Mouse (Mus musculus): ENCODE data around the gene Gm10697. TPM values are rescaled to one million over a fixed set of nuclear protein-coding genes. Genes with fewer than 3 reads are reported as not detected.
"Not testable (repeated sequence)": the region's sequence is repeated elsewhere in the genome, so short reads cannot be mapped to it uniquely, and the experiment has no call there.

Gm10697 gene
- not detected in 2 replicates for polyA plus RNA-seq (2015; fragmentation: Nextera tagmentation; extraction: Ambion mirVana)

- H3K4me2 ChIP-seq; H3K27me3 ChIP-seq; H3K9ac ChIP-seq; H3K4me3 ChIP-seq (replicated peaks); ATAC-seq (ENCODE audit: low read depth); H3K9me3 ChIP-seq (replicated peaks); H3K4me1 ChIP-seq (replicated peaks); H3K27ac ChIP-seq; H3K36me3 ChIP-seq; DNase-seq: not testable (repeated sequence)
- 47% methylated on average over 2 of the region's 3 CpGs for WGBS (ENCODE audit: insufficient replicate concordance)
These were observed at the start of gene Gm10697 for GRCm38 (mm10) chr3:94072544-94072943. TSS of gene Gm10697 (minus strand) at chr3:94072644.

- not testable (repeated sequence) for H3K27ac ChIP-seq; H3K4me3 ChIP-seq (replicated peaks); H3K9ac ChIP-seq; H3K27me3 ChIP-seq; H3K4me2 ChIP-seq; ATAC-seq (ENCODE audit: low read depth); DNase-seq; H3K4me1 ChIP-seq (replicated peaks); H3K9me3 ChIP-seq (replicated peaks); H3K36me3 ChIP-seq
- WGBS (ENCODE audit: insufficient replicate concordance) = 26% methylated on average over 1 of the region's 1 CpGs
These were observed 42.6 kb upstream of the Gm10697 start for GRCm38 (mm10) chr3:94115071-94115470.

GRCm38 (mm10) chr3:94054785-94055184 is 17.7 kb downstream of the Gm10697 start, which contains the start of gene Gm9125:
TSS of gene Gm9125 (minus strand) at chr3:94054885.
- not testable (repeated sequence) for H3K27ac ChIP-seq; H3K36me3 ChIP-seq; H3K27me3 ChIP-seq; ATAC-seq (ENCODE audit: low read depth); H3K4me1 ChIP-seq (replicated peaks); H3K9ac ChIP-seq; DNase-seq; H3K4me3 ChIP-seq (replicated peaks); H3K9me3 ChIP-seq (replicated peaks); H3K4me2 ChIP-seq
- WGBS (ENCODE audit: insufficient replicate concordance) = 68% methylated on average over 2 of the region's 3 CpGs

GRCm38 (mm10) chr3:94049566-94050121 is 22.8 kb downstream of the Gm10697 start:
- DNase-seq; H3K9me3 ChIP-seq (replicated peaks); H3K9ac ChIP-seq; H3K27me3 ChIP-seq; H3K27ac ChIP-seq; ATAC-seq (ENCODE audit: low read depth); H3K36me3 ChIP-seq; H3K4me3 ChIP-seq (replicated peaks); H3K4me2 ChIP-seq; H3K4me1 ChIP-seq (replicated peaks): not testable (repeated sequence)
- WGBS (ENCODE audit: insufficient replicate concordance) = 40% methylated on average over 1 of the region's 5 CpGs

- 41% methylated on average over 1 of the region's 1 CpGs for WGBS (ENCODE audit: insufficient replicate concordance)
- not testable (repeated sequence) for H3K4me2 ChIP-seq; H3K27me3 ChIP-seq; H3K36me3 ChIP-seq; H3K9me3 ChIP-seq (replicated peaks); ATAC-seq (ENCODE audit: low read depth); H3K9ac ChIP-seq; H3K27ac ChIP-seq; DNase-seq; H3K4me1 ChIP-seq (replicated peaks); H3K4me3 ChIP-seq (replicated peaks)
These were observed 34.2 kb downstream of the Gm10697 start for GRCm38 (mm10) chr3:94038241-94038640.

GRCm38 (mm10) chr3:94034400-94034799 is 38.0 kb downstream of the Gm10697 start:
- H3K9me3 ChIP-seq (replicated peaks); H3K27ac ChIP-seq; H3K36me3 ChIP-seq; H3K9ac ChIP-seq; H3K27me3 ChIP-seq; DNase-seq; H3K4me2 ChIP-seq; H3K4me3 ChIP-seq (replicated peaks); H3K4me1 ChIP-seq (replicated peaks); ATAC-seq (ENCODE audit: low read depth): not testable (repeated sequence)
- WGBS (ENCODE audit: insufficient replicate concordance) = 71% methylated on average over 18 of the region's 18 CpGs

Other genes starting within 250 kb of the Gm10697 start
- gene Tdpoz3, start 246.6 kb downstream of the Gm10697 start, polyA plus RNA-seq (2015; fragmentation: Nextera tagmentation; extraction: Ambion mirVana) = not detected in 2 replicates
- not detected in 2 replicates for gene Gm9117, start 129.1 kb downstream of the Gm10697 start, polyA plus RNA-seq (2015; fragmentation: Nextera tagmentation; extraction: Ambion mirVana)
- not detected in 2 replicates for gene Tdpoz5, start 111.3 kb downstream of the Gm10697 start, polyA plus RNA-seq (2015; fragmentation: Nextera tagmentation; extraction: Ambion mirVana)
- gene Gm9125, start 17.8 kb downstream of the Gm10697 start, polyA plus RNA-seq (2015; fragmentation: Nextera tagmentation; extraction: Ambion mirVana) = not detected in 2 replicates
- gene Gm10696, start 105.5 kb upstream of the Gm10697 start, polyA plus RNA-seq (2015; fragmentation: Nextera tagmentation; extraction: Ambion mirVana) = not detected in 2 replicates
- not detected in 2 replicates for gene Gm5286, start 124.1 kb upstream of the Gm10697 start, polyA plus RNA-seq (2015; fragmentation: Nextera tagmentation; extraction: Ambion mirVana)
- not detected in 2 replicates for gene Gm4778, start 191.4 kb upstream of the Gm10697 start, polyA plus RNA-seq (2015; fragmentation: Nextera tagmentation; extraction: Ambion mirVana)
- 2.6 and 3.6 TPM in 2 replicates for gene Them4, start 237.4 kb upstream of the Gm10697 start, polyA plus RNA-seq (2015; fragmentation: Nextera tagmentation; extraction: Ambion mirVana)